Mouse (Mus musculus): ENCODE results near the gene Gm49661. TPM values are rescaled to one million over a fixed set of nuclear protein-coding genes. Genes with fewer than 3 reads are reported as not detected.

The Gm49661 gene
- total and polyA plus RNA-seq, 2 experiments from 2014 or later, result not detected

- Histone ChIP-seq H3K9me3 (ENCODE audit: low read length) (no peaks in the 10 kb centered on the region), H3K4me2 (ENCODE audit: low read depth) (peak overlapping the region; percentile 91), H3K4me1 (ENCODE audit: insufficient read depth) (peaks cover 16% of the 10 kb centered on the region), H3K9ac (peak overlapping the region; percentile 97), H3K27me3 (ENCODE audit: insufficient read depth, low read length) (no peaks in the 10 kb centered on the region), H3K4me3 (ENCODE audit: low read depth, low read length) (peak overlapping the region; percentile 85), H3K27ac (ENCODE audit: low read depth, low read length) (peak overlapping the region; percentile 89), H3K36me3 (ENCODE audit: insufficient read depth) (peaks cover 26% of the 10 kb centered on the region)
- TF ChIP-seq CTCF (IDR thresholded peaks at IDR 0.05; ENCODE audit: low read depth), result no peak
- WGBS, result 14% methylated on average over 2 of the region's 2 CpGs
- ATAC-seq, result no peak
- peak; percentile 20 for DNase-seq
Measured at GRCm38 (mm10) chr8:84968650-84969049, 583 bp downstream of the Gm49661 start.

GRCm38 (mm10) chr8:84967532-84968304 is 1.5 kb downstream of the Gm49661 start:
- H3K27ac ChIP-seq (ENCODE audit: low read depth, low read length), result no peak overlapping the region
- no peak overlapping the region for H3K4me2 ChIP-seq (ENCODE audit: low read depth)
- no peak overlapping the region for H3K9ac ChIP-seq
- ATAC-seq (no peak), DNase-seq (no peak)
- TF ChIP-seq CTCF (IDR thresholded peaks at IDR 0.05; ENCODE audit: low read depth), result no peak
- H3K4me1 ChIP-seq (ENCODE audit: insufficient read depth), result peaks cover 16% of the 10 kb centered on the region
- H3K36me3 ChIP-seq (ENCODE audit: insufficient read depth), result peaks cover 17% of the 10 kb centered on the region; the same call in 1 of the 2 replicates
- no peak overlapping the region for H3K4me3 ChIP-seq (ENCODE audit: low read depth, low read length)
- H3K27me3 ChIP-seq (ENCODE audit: insufficient read depth, low read length), result no peaks in the 10 kb centered on the region
- H3K9me3 ChIP-seq (ENCODE audit: low read length), result no peaks in the 10 kb centered on the region
- 87% methylated on average over 13 of the region's 13 CpGs for WGBS

GRCm38 (mm10) chr8:84966603-84967002 is 2.6 kb downstream of the Gm49661 start:
- no peak for DNase-seq
- TF ChIP-seq CTCF (IDR thresholded peaks at IDR 0.05; ENCODE audit: low read depth), result no peak
- Histone ChIP-seq H3K36me3 (ENCODE audit: insufficient read depth) (peaks cover 8% of the 10 kb centered on the region; the same call in 1 of the 2 replicates), H3K4me2 (ENCODE audit: low read depth) (no peak overlapping the region), H3K9ac (no peak overlapping the region), H3K4me3 (ENCODE audit: low read depth, low read length) (no peak overlapping the region), H3K9me3 (ENCODE audit: low read length) (no peaks in the 10 kb centered on the region), H3K4me1 (ENCODE audit: insufficient read depth) (peaks cover 16% of the 10 kb centered on the region), H3K27me3 (ENCODE audit: insufficient read depth, low read length) (no peaks in the 10 kb centered on the region), H3K27ac (ENCODE audit: low read depth, low read length) (no peak overlapping the region)
- 71% methylated on average over 3 of the region's 3 CpGs for WGBS
- no peak for ATAC-seq

- no peak for TF ChIP-seq CTCF (IDR thresholded peaks at IDR 0.05; ENCODE audit: low read depth)
- peak overlapping the region; percentile 93 for H3K4me2 ChIP-seq (ENCODE audit: low read depth)
- 1% methylated on average over 41 of the region's 41 CpGs for WGBS
- H3K27me3 ChIP-seq (ENCODE audit: insufficient read depth, low read length), result no peaks in the 10 kb centered on the region
- H3K9ac ChIP-seq, result peak overlapping the region; percentile 64
- DNase-seq (peak; percentile 97), ATAC-seq (peak; percentile 91)
- 0 out of 2 replicates have a peak overlapping the region, but pooled peaks have one; percentile 29 for H3K27ac ChIP-seq (ENCODE audit: low read depth, low read length)
- H3K9me3 ChIP-seq (ENCODE audit: low read length), result no peaks in the 10 kb centered on the region
- H3K4me1 ChIP-seq (ENCODE audit: insufficient read depth), result peaks cover 10% of the 10 kb centered on the region
- H3K4me3 ChIP-seq (ENCODE audit: low read depth, low read length), result peak overlapping the region; percentile 62
- H3K36me3 ChIP-seq (ENCODE audit: insufficient read depth), result 0 out of 2 replicates have a peak, but pooled peaks cover 2% of the 10 kb centered on the region
Measured at GRCm38 (mm10) chr8:84965731-84966291, 3.4 kb downstream of the Gm49661 start.

GRCm38 (mm10) chr8:84963952-84964351 is 5.3 kb downstream of the Gm49661 start:
- Histone ChIP-seq H3K9ac (no peak overlapping the region), H3K27me3 (ENCODE audit: insufficient read depth, low read length) (no peaks in the 10 kb centered on the region), H3K9me3 (ENCODE audit: low read length) (no peaks in the 10 kb centered on the region), H3K36me3 (ENCODE audit: insufficient read depth) (peaks cover 6% of the 10 kb centered on the region; the same call in 1 of the 2 replicates), H3K27ac (ENCODE audit: low read depth, low read length) (no peak overlapping the region), H3K4me3 (ENCODE audit: low read depth, low read length) (no peak overlapping the region), H3K4me2 (ENCODE audit: low read depth) (no peak overlapping the region), H3K4me1 (ENCODE audit: insufficient read depth) (peaks cover 7% of the 10 kb centered on the region; the same call in 1 of the 2 replicates)
- TF ChIP-seq CTCF (IDR thresholded peaks at IDR 0.05; ENCODE audit: low read depth), result 0 out of 2 replicates have a peak, but pooled peaks have one; percentile 20
- DNase-seq, result no peak
- ATAC-seq, result no peak
- WGBS, result 86% methylated on average over 4 of the region's 4 CpGs

GRCm38 (mm10) chr8:84959811-84960210 is 9.4 kb downstream of the Gm49661 start:
- no peak overlapping the region for H3K4me3 ChIP-seq (ENCODE audit: low read depth, low read length)
- no peak overlapping the region for H3K9ac ChIP-seq
- no peak for DNase-seq
- peaks cover under 1% of the 10 kb centered on the region; the same call in 1 of the 2 replicates for H3K4me1 ChIP-seq (ENCODE audit: insufficient read depth)
- no peak for TF ChIP-seq CTCF (IDR thresholded peaks at IDR 0.05; ENCODE audit: low read depth)
- no peaks in the 10 kb centered on the region for H3K27me3 ChIP-seq (ENCODE audit: insufficient read depth, low read length)
- 89% methylated on average over 7 of the region's 7 CpGs for WGBS
- H3K4me2 ChIP-seq (ENCODE audit: low read depth), result no peak overlapping the region
- no peak for ATAC-seq
- no peak overlapping the region for H3K27ac ChIP-seq (ENCODE audit: low read depth, low read length)
- peaks cover 24% of the 10 kb centered on the region for H3K36me3 ChIP-seq (ENCODE audit: insufficient read depth)
- H3K9me3 ChIP-seq (ENCODE audit: low read length), result no peaks in the 10 kb centered on the region

- WGBS, result 39% methylated on average over 2 of the region's 2 CpGs
- ATAC-seq, result peak; percentile 42; the same call in 1 of the 2 replicates
- no peak overlapping the region for H3K9ac ChIP-seq
- peaks cover 8% of the 10 kb centered on the region; the same call in 1 of the 2 replicates for H3K27me3 ChIP-seq (ENCODE audit: insufficient read depth, low read length)
- DNase-seq, result peak; percentile 84
- H3K4me1 ChIP-seq (ENCODE audit: insufficient read depth), result no peaks in the 10 kb centered on the region
- no peaks in the 10 kb centered on the region for H3K9me3 ChIP-seq (ENCODE audit: low read length)
- peaks cover 24% of the 10 kb centered on the region for H3K36me3 ChIP-seq (ENCODE audit: insufficient read depth)
- H3K4me2 ChIP-seq (ENCODE audit: low read depth), result no peak overlapping the region
- no peak overlapping the region for H3K27ac ChIP-seq (ENCODE audit: low read depth, low read length)
- TF ChIP-seq CTCF (IDR thresholded peaks at IDR 0.05; ENCODE audit: low read depth), result peak; percentile 89
- H3K4me3 ChIP-seq (ENCODE audit: low read depth, low read length), result no peak overlapping the region
Measured at GRCm38 (mm10) chr8:84956768-84957167, 12.5 kb downstream of the Gm49661 start.

Measured in forebrain, postnatal 0 days (tissue).